In the genomic region with DNA sequence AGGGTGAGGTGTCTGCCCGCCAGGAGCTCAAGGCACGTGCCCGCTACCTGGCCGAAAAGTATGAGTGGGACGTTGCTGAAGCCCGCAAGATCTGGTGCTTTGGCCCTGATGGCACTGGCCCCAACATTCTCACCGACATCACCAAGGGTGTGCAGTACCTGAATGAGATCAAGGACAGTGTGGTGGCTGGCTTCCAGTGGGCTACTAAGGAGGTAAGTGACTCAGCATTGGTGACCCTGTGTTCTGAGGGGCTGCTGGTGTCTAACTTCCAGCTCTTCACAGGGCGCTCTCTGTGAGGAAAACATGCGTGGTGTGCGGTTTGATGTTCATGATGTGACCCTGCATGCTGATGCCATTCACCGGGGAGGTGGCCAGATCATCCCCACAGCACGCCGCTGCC, we compare ENCODE assay signal across 24 mouse cellular contexts. TPM values are rescaled to one million over a fixed set of nuclear protein-coding genes. Genes with fewer than 3 reads are reported as not detected.
A peak's percentile ranks its signal among the peaks of the same experiment; 100 is the strongest.
DNase-seq lines count a peak whose midpoint lies in the region; ATAC-seq and TF ChIP-seq lines count a peak whose summit lies in the region.
"Had no signal": no experiment of that assay in that cellular context is flagged by ENCODE, and none has a peak within 500 bp of the region (broad histone marks: within the 10 kb centered on the region; RNA-seq: fewer than 3 reads in every experiment).

No protein-coding gene starts in this region.

- no peak for DNase-seq in forebrain, embryonic 14.5 days (ENCODE audit: low spot score)
- no peak for DNase-seq in liver
- DNase-seq in MEL (ENCODE audit: low read depth, low spot score), result peak; percentile 34
- no peak for DNase-seq in thymus, postnatal 25 days
- DNase-seq: B cell, adult 2 months; heart, adult 11 months; heart, postnatal 14 days; right cerebral cortex, adult 18-20 months; spleen, adult 18-20 months had no signal

- H3ac ChIP-seq in myocyte (ENCODE audit: control insufficient read depth, insufficient read length), result no peak overlapping the region

- H3K36me3 ChIP-seq in forebrain, embryonic 12.5 days (replicated peaks), result peaks cover 69% of the 10 kb centered on the region
- peaks cover 69% of the 10 kb centered on the region for H3K36me3 ChIP-seq in forebrain, embryonic 14.5 days (ENCODE audit: control insufficient read depth, insufficient read depth, low read length)
- H3K36me3 ChIP-seq in liver, embryonic 12.5 days, result peaks cover 75% of the 10 kb centered on the region
- H3K36me3 ChIP-seq in MEL (ENCODE audit: control insufficient read depth in 1 of 2, insufficient read depth in 2 of 2, low read length in 2 of 2) (peaks cover 6 to 10% of the 10 kb centered on the region in 2 experiments), myocyte (ENCODE audit: control insufficient read depth, insufficient read depth) (peaks cover 45% of the 10 kb centered on the region)

- TF ChIP-seq CTCF in MEL (IDR thresholded peaks at IDR 0.05 in 2 of 3, conservative IDR thresholded peaks at IDR 0.05 in 1 of 3; ENCODE audit: control insufficient read depth in 1 of 3, insufficient read depth in 1 of 3, low read depth in 2 of 3, low read length in 3 of 3, poor library complexity in 1 of 3, severe bottlenecking in 1 of 3), result no peak

- TF ChIP-seq EP300 in MEL (IDR thresholded peaks at IDR 0.05; ENCODE audit: low read depth in 1 of 2, low read length in 2 of 2), result no peak

- 0 out of 2 replicates have a peak overlapping the region, but pooled peaks have one; percentile 21 for H3K27ac ChIP-seq in forebrain, embryonic 12.5 days
- no peak overlapping the region for H3K27ac ChIP-seq in forebrain, embryonic 14.5 days (ENCODE audit: low read depth, low read length)
- H3K27ac ChIP-seq in liver, embryonic 12.5 days, result peak overlapping the region; percentile 32; the same call in 1 of the 2 replicates
- H3K27ac ChIP-seq in MEL (ENCODE audit: control insufficient read depth, low read depth, low read length), result no peak overlapping the region
- H3K27ac ChIP-seq: hindbrain, postnatal 0 days; lung, embryonic 15.5 days had no signal

- TF ChIP-seq POLR2A in MEL (IDR thresholded peaks at IDR 0.05; ENCODE audit: control insufficient read depth in 1 of 2, insufficient read depth in 1 of 2, low read depth in 1 of 2, low read length in 2 of 2, poor library complexity in 1 of 2) (0 out of 4 replicates have a peak, but pooled peaks of 1 of the 2 experiments have one; percentile 0), myocyte (IDR thresholded peaks at IDR 0.05; ENCODE audit: insufficient read length, low read depth) (peak; percentile 34)

- no peaks in the 10 kb centered on the region for H3K9me3 ChIP-seq in forebrain, embryonic 12.5 days
- H3K9me3 ChIP-seq in forebrain, embryonic 14.5 days (replicated peaks; ENCODE audit: control insufficient read depth, low read length), result no peaks in the 10 kb centered on the region
- H3K9me3 ChIP-seq in liver, embryonic 12.5 days (replicated peaks), result no peaks in the 10 kb centered on the region
- H3K9me3 ChIP-seq in MEL (replicated peaks; ENCODE audit: insufficient read depth, low read length), result no peaks in the 10 kb centered on the region
- H3K9me3 ChIP-seq: forebrain, embryonic 13.5 days; lung, embryonic 15.5 days had no signal

- peaks cover 44% of the 10 kb centered on the region for H3K79me2 ChIP-seq in MEL (ENCODE audit: control insufficient read depth, insufficient read depth, low read length, poor library complexity)
- peaks cover 57% of the 10 kb centered on the region for H3K79me2 ChIP-seq in myocyte (ENCODE audit: control insufficient read depth, insufficient read depth)

- TF ChIP-seq RAD21 in MEL (IDR thresholded peaks at IDR 0.05; ENCODE audit: low read depth, low read length), result no peak

- H3K4me3 ChIP-seq in forebrain, embryonic 12.5 days (replicated peaks), result no peak overlapping the region
- no peak overlapping the region for H3K4me3 ChIP-seq in forebrain, embryonic 14.5 days (ENCODE audit: low read depth, low read length)
- 0 out of 2 replicates have a peak overlapping the region, but pooled peaks have one; percentile 0 for H3K4me3 ChIP-seq in liver, embryonic 12.5 days
- H3K4me3 ChIP-seq in MEL (ENCODE audit: control insufficient read depth in 1 of 2, insufficient read depth in 1 of 2, low read depth in 2 of 2, low read length in 2 of 2), result no peak overlapping the region
- H3K4me3 ChIP-seq in myocyte, result no peak overlapping the region
- H3K4me3 ChIP-seq: forebrain, embryonic 13.5 days; lung, embryonic 15.5 days had no signal

- no peak for ATAC-seq in forebrain, embryonic 12.5 days (ENCODE audit: low FRiP score)
- ATAC-seq in forebrain, embryonic 14.5 days, result no peak
- no peak for ATAC-seq in liver, embryonic 12.5 days
- ATAC-seq: forebrain, embryonic 13.5 days; hindbrain, postnatal 0 days had no signal

- no peaks in the 10 kb centered on the region for H3K27me3 ChIP-seq in forebrain, embryonic 12.5 days
- no peaks in the 10 kb centered on the region for H3K27me3 ChIP-seq in forebrain, embryonic 14.5 days (replicated peaks; ENCODE audit: control insufficient read depth, insufficient read depth, low read length)
- no peaks in the 10 kb centered on the region for H3K27me3 ChIP-seq in liver, embryonic 12.5 days (replicated peaks)
- H3K27me3 ChIP-seq in MEL (ENCODE audit: control insufficient read depth in 1 of 2, insufficient read depth in 2 of 2, low read length in 2 of 2) (no peaks in the 10 kb centered on the region), myocyte (ENCODE audit: control insufficient read depth, insufficient read depth, insufficient read length) (no peaks in the 10 kb centered on the region)
- H3K27me3 ChIP-seq: forebrain, embryonic 13.5 days; lung, embryonic 15.5 days had no signal

- H3K9ac ChIP-seq in forebrain, embryonic 12.5 days, result no peak overlapping the region
- no peak overlapping the region for H3K9ac ChIP-seq in forebrain, embryonic 14.5 days (ENCODE audit: low read length)
- no peak overlapping the region for H3K9ac ChIP-seq in liver, embryonic 12.5 days
- no peak overlapping the region for H3K9ac ChIP-seq in MEL (ENCODE audit: control insufficient read depth, low read depth, low read length, poor library complexity, severe bottlenecking)
- H3K9ac ChIP-seq: forebrain, embryonic 13.5 days; lung, embryonic 15.5 days had no signal

- H3K4me2 ChIP-seq in forebrain, embryonic 12.5 days, result no peak overlapping the region
- no peak overlapping the region for H3K4me2 ChIP-seq in forebrain, embryonic 14.5 days (ENCODE audit: low read length)
- 0 out of 2 replicates have a peak overlapping the region, but pooled peaks have one; percentile 81 for H3K4me2 ChIP-seq in liver, embryonic 12.5 days
- no peak overlapping the region for H3K4me2 ChIP-seq in myocyte (ENCODE audit: low read depth)
- H3K4me2 ChIP-seq: forebrain, embryonic 13.5 days; lung, embryonic 15.5 days had no signal

- WGBS in forebrain, embryonic 12.5 days, result 93% methylated on average over 13 of the region's 13 CpGs
- WGBS in forebrain, embryonic 14.5 days, result 97% methylated on average over 13 of the region's 13 CpGs
- 88% methylated on average over 13 of the region's 13 CpGs for WGBS in liver, embryonic 12.5 days (ENCODE audit: insufficient replicate concordance)

- H3K4me1 ChIP-seq in forebrain, embryonic 12.5 days, result peaks cover 44% of the 10 kb centered on the region
- peaks cover 6% of the 10 kb centered on the region for H3K4me1 ChIP-seq in forebrain, embryonic 14.5 days (ENCODE audit: control insufficient read depth, insufficient read depth, low read length)
- peaks cover 76% of the 10 kb centered on the region for H3K4me1 ChIP-seq in liver, embryonic 12.5 days
- H3K4me1 ChIP-seq in MEL (ENCODE audit: control insufficient read depth in 1 of 2, insufficient read depth in 2 of 2, low read length in 2 of 2), result peaks cover 0 to 19% of the 10 kb centered on the region in 2 experiments; a peak in 2 of 4 replicates

RNA-seq across cellular contexts. Expression of a gene that starts 1.9 kb away (rescaled TPM):
- polyA plus RNA-seq in forebrain, embryonic 12.5 days (2016; fragmentation: Nextera tagmentation; extraction: Ambion mirVana), result 62.8 and 67.4 TPM in 2 replicates
- polyA plus RNA-seq in forebrain, embryonic 14.5 days (2014; fragmentation: Nextera tagmentation; extraction: Ambion mirVana), result 49.0 and 50.0 TPM in 2 replicates
- 41.7 TPM in 2 replicates for polyA plus RNA-seq in liver, embryonic 12.5 days (2016; fragmentation: Nextera tagmentation; extraction: Ambion mirVana)
- 42.3 and 49.2 TPM in 2 replicates for total RNA-seq in MEL (2012; rRNA removed)
- polyA plus RNA-seq in MEL (2012; ENCODE audit: insufficient read depth in 1 of 2, insufficient read length in 2 of 2, low read depth in 1 of 2, low replicate concordance in 2 of 2, missing spikeins in 1 of 2), result 10 to 100 TPM in 1 of 2 experiments, not detected in 1; 79.1 TPM
- polyA plus RNA-seq in myocyte (2012; fragmentation: generic; extraction: Trizol), result 120 TPM

RNA-seq across cellular contexts. Expression of a gene that starts 2.7 kb away (rescaled TPM):
- polyA plus RNA-seq in forebrain, embryonic 12.5 days (2016; fragmentation: Nextera tagmentation; extraction: Ambion mirVana), result not detected in 2 replicates
- not detected in 2 replicates for polyA plus RNA-seq in forebrain, embryonic 14.5 days (2014; fragmentation: Nextera tagmentation; extraction: Ambion mirVana)
- polyA plus RNA-seq in liver, embryonic 12.5 days (2016; fragmentation: Nextera tagmentation; extraction: Ambion mirVana), result not detected in 2 replicates
- total RNA-seq in MEL (2012; rRNA removed), result 0.13 and 0.31 TPM in 2 replicates
- polyA plus RNA-seq in MEL (2012; ENCODE audit: insufficient read depth in 1 of 2, insufficient read length in 2 of 2, low read depth in 1 of 2, low replicate concordance in 2 of 2, missing spikeins in 1 of 2) (under 1 TPM in 1 of 2 experiments, not detected in 1; 0.42 TPM), myocyte (2012; fragmentation: generic; extraction: Trizol) (0.12 TPM)
- total RNA-seq: adrenal gland, postnatal 4 days; heart, postnatal 14 days; hindbrain, postnatal 0 days; layer of hippocampus, postnatal 25 days; left cerebral cortex, postnatal 36 days; megakaryocyte progenitor cell, adult 5-6 weeks had no signal
- polyA plus RNA-seq: cortical plate, adult 2 months; embryonic facial prominence, embryonic 14.5 days; forebrain, embryonic 13.5 days; kidney, embryonic 14.5 days; large intestine, adult 2 months; stomach, embryonic 16.5 days had no signal

RNA-seq across cellular contexts. Expression of a gene that starts 4.5 kb away (rescaled TPM):
- polyA plus RNA-seq in forebrain, embryonic 12.5 days (2016; fragmentation: Nextera tagmentation; extraction: Ambion mirVana), result 518 and 540 TPM in 2 replicates
- polyA plus RNA-seq in forebrain, embryonic 14.5 days (2014; fragmentation: Nextera tagmentation; extraction: Ambion mirVana), result 474 and 520 TPM in 2 replicates
- polyA plus RNA-seq in liver, embryonic 12.5 days (2016; fragmentation: Nextera tagmentation; extraction: Ambion mirVana), result 440 and 450 TPM in 2 replicates
- 2,850 and 2,863 TPM in 2 replicates for total RNA-seq in MEL (2012; rRNA removed)
- polyA plus RNA-seq in MEL (2012; ENCODE audit: insufficient read depth in 1 of 2, insufficient read length in 2 of 2, low read depth in 1 of 2, low replicate concordance in 2 of 2, missing spikeins in 1 of 2) (1,000 to 10,000 TPM; 3,442 to 4,586 TPM), myocyte (2012; fragmentation: generic; extraction: Trizol) (3,891 TPM)

RNA-seq across cellular contexts. Expression of a gene that starts 13.2 kb away (rescaled TPM):
- polyA plus RNA-seq in forebrain, embryonic 12.5 days (2016; fragmentation: Nextera tagmentation; extraction: Ambion mirVana), result 51.6 and 52.9 TPM in 2 replicates
- polyA plus RNA-seq in forebrain, embryonic 14.5 days (2014; fragmentation: Nextera tagmentation; extraction: Ambion mirVana), result 44.0 and 45.5 TPM in 2 replicates
- 28.9 and 29.7 TPM in 2 replicates for polyA plus RNA-seq in liver, embryonic 12.5 days (2016; fragmentation: Nextera tagmentation; extraction: Ambion mirVana)
- total RNA-seq in MEL (2012; rRNA removed), result 19.5 and 21.0 TPM in 2 replicates
- polyA plus RNA-seq in MEL (2012; ENCODE audit: insufficient read depth in 1 of 2, insufficient read length in 2 of 2, low read depth in 1 of 2, low replicate concordance in 2 of 2, missing spikeins in 1 of 2), result 10 to 100 TPM in 1 of 2 experiments, not detected in 1; 40.4 TPM
- 43.2 TPM for polyA plus RNA-seq in myocyte (2012; fragmentation: generic; extraction: Trizol)

RNA-seq across cellular contexts. Expression of a gene that starts 20.9 kb away (rescaled TPM):
- not detected in 2 replicates for polyA plus RNA-seq in forebrain, embryonic 12.5 days (2016; fragmentation: Nextera tagmentation; extraction: Ambion mirVana)
- not detected in 2 replicates for polyA plus RNA-seq in forebrain, embryonic 14.5 days (2014; fragmentation: Nextera tagmentation; extraction: Ambion mirVana)
- polyA plus RNA-seq in liver, embryonic 12.5 days (2016; fragmentation: Nextera tagmentation; extraction: Ambion mirVana), result not detected in 2 replicates
- total RNA-seq in MEL (2012; rRNA removed), result not detected in 2 replicates
- polyA plus RNA-seq in MEL (2012; ENCODE audit: insufficient read depth in 1 of 2, insufficient read length in 2 of 2, low read depth in 1 of 2, low replicate concordance in 2 of 2, missing spikeins in 1 of 2) (not detected), myocyte (2012; fragmentation: generic; extraction: Trizol) (52.3 TPM)
- total RNA-seq: megakaryocyte progenitor cell, adult 5-6 weeks had no signal
- polyA plus RNA-seq: forebrain, embryonic 13.5 days; kidney, embryonic 14.5 days; large intestine, adult 2 months had no signal

Comparison
In these comparisons a context has a peak if more than half of its experiments do, and no peak if none do; other contexts are left out.
1. H3K27ac ChIP-seq: peak in forebrain, embryonic 12.5 days (single experiment) and liver, embryonic 12.5 days (single experiment); none in forebrain, embryonic 14.5 days (single experiment) and MEL (single experiment).